Mouse (Mus musculus): ENCODE data around the gene Zc3h13. TPM values are rescaled to one million over a fixed set of nuclear protein-coding genes. Genes with fewer than 3 reads are reported as not detected.
A peak's percentile ranks its signal among the peaks of the same experiment; 100 is the strongest.

Zc3h13 gene
- polyA plus RNA-seq, 1 experiment from 2014 or later: 15.9 TPM

DNA sequence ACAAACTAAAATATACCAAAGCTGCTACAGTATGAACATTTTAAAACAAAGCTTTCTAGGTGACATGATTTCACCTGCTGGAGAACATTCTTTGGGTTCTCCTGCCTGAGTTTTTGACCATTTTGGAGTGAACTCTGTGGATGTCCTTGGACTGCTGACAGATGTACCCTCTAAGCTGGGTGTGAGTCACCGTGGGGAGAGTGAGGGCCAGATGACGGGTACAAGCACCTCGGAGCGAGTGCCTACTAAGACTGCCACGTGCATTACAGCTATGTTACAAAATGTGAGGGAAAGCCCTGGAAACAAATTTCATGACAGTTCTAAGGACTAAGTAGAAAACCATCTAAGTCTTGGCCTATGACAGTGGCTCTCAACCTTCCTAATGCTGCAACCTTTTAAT lies 14.6 kb upstream of the Zc3h13 start:
- DNase-seq (ENCODE audit: low spot score) (no peak), ATAC-seq (ENCODE audit: low FRiP score, low TSS enrichment) (no peak)
- no peaks in the 10 kb centered on the region for H3K36me3 ChIP-seq (ENCODE audit: control insufficient read depth, insufficient read depth, low read length)
- no peak overlapping the region for H3K4me3 ChIP-seq (ENCODE audit: low read depth, low read length)
- no peaks in the 10 kb centered on the region for H3K9me3 ChIP-seq (ENCODE audit: control insufficient read depth, low read length)
- no peak overlapping the region for H3K4me2 ChIP-seq (replicated peaks; ENCODE audit: low read depth)
- TF ChIP-seq EP300 (optimal IDR thresholded peaks at IDR 0.05): no peak
- no peak for TF ChIP-seq CTCF (IDR thresholded peaks at IDR 0.05; ENCODE audit: low read depth)
- H3K27ac ChIP-seq (replicated peaks): no peak overlapping the region
- H3K27me3 ChIP-seq (ENCODE audit: control insufficient read depth, insufficient read depth, low read length): no peaks in the 10 kb centered on the region
- no peaks in the 10 kb centered on the region for H3K4me1 ChIP-seq (replicated peaks; ENCODE audit: control insufficient read depth, insufficient read depth)
- H3K9ac ChIP-seq (ENCODE audit: low read length): no peak overlapping the region
- WGBS: 82% methylated on average over 5 of the region's 5 CpGs

DNA sequence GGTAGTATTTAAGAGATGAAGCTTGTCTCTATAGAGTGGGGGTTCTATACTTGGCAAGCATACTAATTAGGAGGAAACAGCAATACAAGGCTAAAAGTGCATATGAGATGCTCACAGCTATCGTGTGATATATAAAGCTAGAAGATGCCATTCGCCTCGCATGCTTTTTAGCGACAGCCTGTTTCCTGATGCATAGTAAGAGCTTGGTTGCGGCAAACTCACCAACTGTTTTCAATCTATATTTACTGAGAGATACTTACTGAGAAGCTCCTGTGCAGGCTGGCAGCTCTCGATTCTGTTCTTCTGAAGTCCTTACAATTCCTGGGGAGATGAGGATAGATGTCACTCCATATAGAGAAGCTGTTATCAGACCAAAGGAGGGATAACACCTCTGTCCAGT lies 4.5 kb upstream of the Zc3h13 start:
- DNase-seq (ENCODE audit: low spot score): no peak
- Histone ChIP-seq H3K4me1 (replicated peaks; ENCODE audit: control insufficient read depth, insufficient read depth) (no peaks in the 10 kb centered on the region), H3K9me3 (ENCODE audit: control insufficient read depth, low read length) (no peaks in the 10 kb centered on the region), H3K27me3 (ENCODE audit: control insufficient read depth, insufficient read depth, low read length) (no peaks in the 10 kb centered on the region), H3K27ac (replicated peaks) (no peak overlapping the region), H3K36me3 (ENCODE audit: control insufficient read depth, insufficient read depth, low read length) (no peaks in the 10 kb centered on the region), H3K9ac (ENCODE audit: low read length) (no peak overlapping the region), H3K4me2 (replicated peaks; ENCODE audit: low read depth) (no peak overlapping the region), H3K4me3 (ENCODE audit: low read depth, low read length) (no peak overlapping the region)
- ATAC-seq (ENCODE audit: low FRiP score, low TSS enrichment): no peak
- TF ChIP-seq CTCF (IDR thresholded peaks at IDR 0.05; ENCODE audit: low read depth): no peak
- no peak for TF ChIP-seq EP300 (optimal IDR thresholded peaks at IDR 0.05)
- 89% methylated on average over 6 of the region's 6 CpGs for WGBS

DNA sequence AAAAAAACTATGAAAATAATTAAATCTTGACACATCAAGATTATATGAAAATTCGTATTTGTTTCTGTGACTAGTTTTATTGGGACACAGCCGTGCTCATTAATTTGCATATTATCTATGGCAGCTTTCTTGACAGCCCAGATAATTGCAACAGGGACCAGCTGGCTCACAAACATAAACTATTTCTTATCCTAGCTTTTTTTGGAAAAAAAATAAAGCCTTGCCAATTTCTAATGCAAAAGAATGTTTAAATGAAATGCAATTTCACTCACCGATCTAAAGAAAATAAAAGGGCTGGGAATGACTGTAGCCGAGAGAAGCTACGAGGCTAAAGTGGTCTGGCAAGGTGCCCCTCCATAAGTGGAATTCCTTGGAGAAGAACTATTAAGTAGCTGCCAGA lies 3.8 kb upstream of the Zc3h13 start:
- Histone ChIP-seq H3K4me2 (replicated peaks; ENCODE audit: low read depth) (no peak overlapping the region), H3K9me3 (ENCODE audit: control insufficient read depth, low read length) (no peaks in the 10 kb centered on the region), H3K27ac (replicated peaks) (no peak overlapping the region), H3K27me3 (ENCODE audit: control insufficient read depth, insufficient read depth, low read length) (no peaks in the 10 kb centered on the region), H3K4me3 (ENCODE audit: low read depth, low read length) (no peak overlapping the region), H3K9ac (ENCODE audit: low read length) (no peak overlapping the region), H3K36me3 (ENCODE audit: control insufficient read depth, insufficient read depth, low read length) (no peaks in the 10 kb centered on the region), H3K4me1 (replicated peaks; ENCODE audit: control insufficient read depth, insufficient read depth) (no peaks in the 10 kb centered on the region)
- DNase-seq (ENCODE audit: low spot score): no peak
- 46% methylated on average over 5 of the region's 5 CpGs for WGBS
- ATAC-seq (ENCODE audit: low FRiP score, low TSS enrichment): no peak
- no peak for TF ChIP-seq EP300 (optimal IDR thresholded peaks at IDR 0.05)
- no peak for TF ChIP-seq CTCF (IDR thresholded peaks at IDR 0.05; ENCODE audit: low read depth)

DNA sequence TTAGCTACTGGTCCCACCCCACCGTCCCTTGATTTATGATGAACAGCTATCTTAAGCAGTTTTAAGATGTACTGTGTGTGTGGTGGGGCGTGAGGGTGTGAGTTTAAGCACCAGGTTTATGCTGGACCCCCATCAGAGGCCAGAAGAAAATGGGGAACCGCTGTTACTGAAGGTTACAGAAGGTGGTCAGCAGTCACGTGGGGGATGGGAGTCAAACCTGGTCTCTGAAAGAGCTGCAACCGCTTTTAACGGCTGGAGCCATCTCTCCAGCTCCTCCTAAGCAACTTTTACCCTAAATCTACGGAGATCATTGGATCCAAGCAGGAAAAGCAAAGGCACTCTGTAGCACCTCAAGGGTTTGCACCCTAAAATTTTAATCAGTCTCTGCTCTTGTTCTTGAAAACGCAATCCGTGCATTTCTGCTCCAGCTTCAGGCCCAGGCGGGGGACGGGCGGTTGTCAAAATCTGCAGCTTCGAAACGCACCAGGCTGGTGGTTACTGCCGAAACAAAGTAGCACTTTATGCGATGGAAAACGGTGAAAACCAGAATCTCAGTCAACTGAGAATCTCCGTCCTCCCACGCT lies 472 bp upstream of the Zc3h13 start:
- H3K4me3 ChIP-seq (ENCODE audit: low read depth, low read length): peak overlapping the region; percentile 98
- no peaks in the 10 kb centered on the region for H3K27me3 ChIP-seq (ENCODE audit: control insufficient read depth, insufficient read depth, low read length)
- TF ChIP-seq EP300 (optimal IDR thresholded peaks at IDR 0.05): no peak
- TF ChIP-seq CTCF (IDR thresholded peaks at IDR 0.05; ENCODE audit: low read depth): no peak
- H3K4me2 ChIP-seq (replicated peaks; ENCODE audit: low read depth): peak overlapping the region; percentile 79
- no peaks in the 10 kb centered on the region for H3K9me3 ChIP-seq (ENCODE audit: control insufficient read depth, low read length)
- ATAC-seq (ENCODE audit: low FRiP score, low TSS enrichment) (no peak), DNase-seq (ENCODE audit: low spot score) (no peak)
- 3% methylated on average over 19 of the region's 19 CpGs for WGBS
- no peaks in the 10 kb centered on the region for H3K36me3 ChIP-seq (ENCODE audit: control insufficient read depth, insufficient read depth, low read length)
- no peaks in the 10 kb centered on the region for H3K4me1 ChIP-seq (replicated peaks; ENCODE audit: control insufficient read depth, insufficient read depth)
- peak overlapping the region; percentile 92 for H3K9ac ChIP-seq (ENCODE audit: low read length)
- H3K27ac ChIP-seq (replicated peaks): peak overlapping the region; percentile 90; the same call in 1 of the 2 replicates

DNA sequence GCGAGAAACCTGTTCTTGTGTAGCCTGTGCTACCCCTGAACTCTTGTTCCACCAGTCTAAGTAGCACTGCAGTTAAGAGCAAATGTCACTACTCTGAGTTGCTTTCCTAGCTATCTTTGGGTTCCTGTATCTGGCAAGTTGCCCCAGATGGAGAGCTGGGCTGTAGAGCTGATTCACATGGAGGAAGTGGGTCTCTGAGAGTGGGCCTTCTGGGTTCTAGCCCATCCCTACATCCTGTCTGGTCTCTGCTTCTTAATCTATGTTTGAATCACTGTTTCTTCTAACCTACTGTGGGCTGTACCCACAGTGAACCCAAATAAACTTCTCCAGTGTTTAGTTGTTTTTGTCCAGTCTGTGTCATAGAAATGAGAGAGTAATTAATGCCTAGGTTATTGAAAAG lies 16.9 kb downstream of the Zc3h13 start:
- Histone ChIP-seq H3K9me3 (ENCODE audit: control insufficient read depth, low read length) (no peaks in the 10 kb centered on the region), H3K27ac (replicated peaks) (no peak overlapping the region), H3K27me3 (ENCODE audit: control insufficient read depth, insufficient read depth, low read length) (no peaks in the 10 kb centered on the region), H3K4me2 (replicated peaks; ENCODE audit: low read depth) (no peak overlapping the region), H3K36me3 (ENCODE audit: control insufficient read depth, insufficient read depth, low read length) (no peaks in the 10 kb centered on the region), H3K9ac (ENCODE audit: low read length) (no peak overlapping the region), H3K4me1 (replicated peaks; ENCODE audit: control insufficient read depth, insufficient read depth) (no peaks in the 10 kb centered on the region), H3K4me3 (ENCODE audit: low read depth, low read length) (no peak overlapping the region)
- ATAC-seq (ENCODE audit: low FRiP score, low TSS enrichment): no peak
- WGBS: 93% methylated on average over 1 of the region's 1 CpGs
- no peak for TF ChIP-seq CTCF (IDR thresholded peaks at IDR 0.05; ENCODE audit: low read depth)
- no peak for DNase-seq (ENCODE audit: low spot score)

- H3K9me3 ChIP-seq (ENCODE audit: control insufficient read depth, low read length): no peaks in the 10 kb centered on the region
- no peak overlapping the region for H3K4me3 ChIP-seq (ENCODE audit: low read depth, low read length)
- no peaks in the 10 kb centered on the region for H3K27me3 ChIP-seq (ENCODE audit: control insufficient read depth, insufficient read depth, low read length)
- H3K27ac ChIP-seq (replicated peaks): no peak overlapping the region
- H3K4me2 ChIP-seq (replicated peaks; ENCODE audit: low read depth): no peak overlapping the region
- WGBS: 35% methylated on average over 5 of the region's 5 CpGs
- H3K9ac ChIP-seq (ENCODE audit: low read length): no peak overlapping the region
- DNase-seq (ENCODE audit: low spot score) (no peak), ATAC-seq (ENCODE audit: low FRiP score, low TSS enrichment) (no peak)
- no peaks in the 10 kb centered on the region for H3K36me3 ChIP-seq (ENCODE audit: control insufficient read depth, insufficient read depth, low read length)
- TF ChIP-seq EP300 (optimal IDR thresholded peaks at IDR 0.05) (no peak), CTCF (IDR thresholded peaks at IDR 0.05; ENCODE audit: low read depth) (no peak)
- H3K4me1 ChIP-seq (replicated peaks; ENCODE audit: control insufficient read depth, insufficient read depth): no peaks in the 10 kb centered on the region
These were observed 19.6 kb downstream of the Zc3h13 start for GRCm38 (mm10) chr14:75303807-75304206.
